Mouse (Mus musculus) stomach, embryonic 14.5 days (tissue): ENCODE data around the gene Lypla2. TPM values are rescaled to one million over a fixed set of nuclear protein-coding genes. Genes with fewer than 3 reads are reported as not detected.

Source experiments
- ATAC-seq: fragments of 200-750 bp; cut with Nextera tagmentation; 2 replicates; pipeline ENCODE4 v1.8.0; 2017; ENCODE audit warnings: low read depth, moderate TSS enrichment; ENCODE audit not compliant: insufficient number of reproducible peaks, insufficient read depth, low FRiP score
- H3K27ac ChIP-seq: fragments of 300-500 bp; sonication (generic); 2 replicates; pipeline ENCODE4 v1.5.1; 2014; ENCODE audit warnings: mild to moderate bottlenecking, low read length, moderate library complexity, mixed read lengths
- H3K27me3 ChIP-seq: fragments of 300-500 bp; sonication (generic); 2 replicates; pipeline ENCODE4 v1.6.1; 2014; ENCODE audit warnings: low read length, control low read depth, mixed read lengths; ENCODE audit not compliant: control insufficient read depth, insufficient read depth
- H3K36me3 ChIP-seq: fragments of 300-500 bp; sonication (generic); 2 replicates; pipeline ENCODE4 v1.6.1; 2014; ENCODE audit warnings: mild to moderate bottlenecking, control low read depth, low read length, moderate library complexity, mixed read lengths; ENCODE audit not compliant: control insufficient read depth, insufficient read depth
- H3K4me1 ChIP-seq: fragments of 300-500 bp; sonication (generic); 2 replicates; pipeline ENCODE4 v1.6.1; 2014; ENCODE audit warnings: low read length, control low read depth, mixed read lengths; ENCODE audit not compliant: control insufficient read depth, insufficient read depth
- H3K4me2 ChIP-seq: fragments of 300-500 bp; sonication (generic); replicated peaks from 2 replicates; pipeline ENCODE4 v1.6.1; 2014; ENCODE audit warnings: low read depth, low read length, control low read depth
- H3K4me3 ChIP-seq: fragments of 300-500 bp; sonication (generic); 2 replicates; pipeline ENCODE4 v1.5.1; 2014; ENCODE audit warnings: low read depth, low read length, control low read depth
- H3K9ac ChIP-seq: fragments of 300-500 bp; sonication (generic); replicated peaks from 2 replicates; pipeline ENCODE4 v1.6.1; 2014; ENCODE audit warnings: low read depth, mild to moderate bottlenecking, control low read depth, low read length, moderate library complexity, mixed read lengths
- H3K9me3 ChIP-seq: fragments of 300-500 bp; sonication (generic); 2 replicates; pipeline ENCODE4 v1.6.1; 2016; ENCODE audit warnings: low read depth, low read length, control low read depth; ENCODE audit not compliant: control insufficient read depth
- WGBS: fragments of 180-500 bp; shearing (Covaris S2); extraction: QIAGEN DNeasy Blood & Tissue Kit; methylation state at CpG from one replicate; pipeline ENCODE4 v1.1.7; 2014; 5-methylcytosine and 5-hydroxymethylcytosine counted together
- polyA plus RNA-seq: library from polyadenylated mRNA; unstranded; fragments of >200 nt; fragmentation: Nextera tagmentation; extraction: Ambion mirVana; gene quantifications from 2 replicates; pipeline ENCODE4 v1.2.1, GENCODE M21; 2014

The Lypla2 gene
- polyA plus RNA-seq, 1 experiment from 2014 or later = 104 TPM

GRCm38 (mm10) chr4:136004107-136004675 is 31.8 kb upstream of the Lypla2 start:
- H3K36me3 ChIP-seq = peaks cover 52% of the 10 kb centered on the region
- H3K27me3 ChIP-seq = no peaks in the 10 kb centered on the region
- H3K9me3 ChIP-seq = no peaks in the 10 kb centered on the region
- no peak overlapping the region for H3K4me2 ChIP-seq
- no peak for ATAC-seq
- no peak overlapping the region for H3K4me3 ChIP-seq
- WGBS = 90% methylated on average over 5 of the region's 5 CpGs
- no peak overlapping the region for H3K9ac ChIP-seq
- H3K27ac ChIP-seq = no peak overlapping the region
- H3K4me1 ChIP-seq = no peaks in the 10 kb centered on the region

- Histone ChIP-seq H3K36me3 (no peaks in the 10 kb centered on the region), H3K9me3 (0 out of 2 replicates have a peak, but pooled peaks cover 3% of the 10 kb centered on the region), H3K4me2 (no peak overlapping the region), H3K9ac (no peak overlapping the region), H3K27me3 (no peaks in the 10 kb centered on the region), H3K4me3 (no peak overlapping the region), H3K27ac (no peak overlapping the region), H3K4me1 (no peaks in the 10 kb centered on the region)
- 83% methylated on average over 4 of the region's 4 CpGs for WGBS
- ATAC-seq = no peak
These were observed 22.7 kb upstream of the Lypla2 start for GRCm38 (mm10) chr4:135995118-135995517.

GRCm38 (mm10) chr4:135993941-135994340 is 21.5 kb upstream of the Lypla2 start:
- Histone ChIP-seq H3K4me2 (no peak overlapping the region), H3K4me1 (no peaks in the 10 kb centered on the region), H3K4me3 (no peak overlapping the region), H3K36me3 (no peaks in the 10 kb centered on the region), H3K9me3 (0 out of 2 replicates have a peak, but pooled peaks cover 3% of the 10 kb centered on the region), H3K27me3 (no peaks in the 10 kb centered on the region), H3K9ac (no peak overlapping the region), H3K27ac (no peak overlapping the region)
- no peak for ATAC-seq
- WGBS = 97% methylated on average over 6 of the region's 6 CpGs

- no peak for ATAC-seq
- Histone ChIP-seq H3K9ac (peak overlapping the region; percentile 87), H3K9me3 (no peaks in the 10 kb centered on the region), H3K4me2 (peak overlapping the region; percentile 85), H3K27me3 (no peaks in the 10 kb centered on the region), H3K4me3 (peak overlapping the region; percentile 92), H3K36me3 (peaks cover 16% of the 10 kb centered on the region), H3K4me1 (peaks cover 12% of the 10 kb centered on the region), H3K27ac (peak overlapping the region; percentile 84)
- 66% methylated on average over 9 of the region's 9 CpGs for WGBS
These were observed 15.3 kb upstream of the Lypla2 start for GRCm38 (mm10) chr4:135987714-135988113.

GRCm38 (mm10) chr4:135986943-135987710 is 14.7 kb upstream of the Lypla2 start, which contains the start of gene Pithd1:
TSS of gene Pithd1 (minus strand) at chr4:135987264.
- ATAC-seq = peak; percentile 86
- under 1% methylated on average over 81 of the region's 81 CpGs for WGBS
- Histone ChIP-seq H3K9me3 (no peaks in the 10 kb centered on the region), H3K4me3 (peak within 1 kb of the TSS; percentile 92), H3K27me3 (no peaks in the 10 kb centered on the region), H3K4me2 (peak within 1 kb of the TSS; percentile 85), H3K4me1 (peaks cover 12% of the 10 kb centered on the region), H3K27ac (peak within 1 kb of the TSS; percentile 84), H3K9ac (peak within 1 kb of the TSS; percentile 87), H3K36me3 (peaks cover 16% of the 10 kb centered on the region)

- Histone ChIP-seq H3K9ac (peak overlapping the region; percentile 87), H3K36me3 (peaks cover 22% of the 10 kb centered on the region), H3K4me2 (peak overlapping the region; percentile 85), H3K27ac (peak overlapping the region; percentile 84), H3K4me3 (peak overlapping the region; percentile 92), H3K4me1 (peaks cover 12% of the 10 kb centered on the region), H3K27me3 (no peaks in the 10 kb centered on the region), H3K9me3 (no peaks in the 10 kb centered on the region)
- 0 out of 2 replicates have a peak, but pooled peaks have one; percentile 19 for ATAC-seq
- WGBS = 6% methylated on average over 23 of the region's 23 CpGs
These were observed 14.0 kb upstream of the Lypla2 start for GRCm38 (mm10) chr4:135986301-135986942.

GRCm38 (mm10) chr4:135985769-135986168 is 13.3 kb upstream of the Lypla2 start:
- 85% methylated on average over 7 of the region's 7 CpGs for WGBS
- ATAC-seq = no peak
- Histone ChIP-seq H3K36me3 (peaks cover 22% of the 10 kb centered on the region), H3K27ac (no peak overlapping the region), H3K4me2 (peak overlapping the region; percentile 85), H3K27me3 (no peaks in the 10 kb centered on the region), H3K4me3 (peak overlapping the region; percentile 92), H3K9me3 (no peaks in the 10 kb centered on the region), H3K4me1 (peaks cover 12% of the 10 kb centered on the region), H3K9ac (no peak overlapping the region)

GRCm38 (mm10) chr4:135985193-135985592 is 12.8 kb upstream of the Lypla2 start:
- Histone ChIP-seq H3K9ac (no peak overlapping the region), H3K4me1 (peaks cover 12% of the 10 kb centered on the region), H3K4me3 (no peak overlapping the region), H3K27me3 (no peaks in the 10 kb centered on the region), H3K9me3 (no peaks in the 10 kb centered on the region), H3K27ac (no peak overlapping the region), H3K4me2 (no peak overlapping the region), H3K36me3 (peaks cover 22% of the 10 kb centered on the region)
- WGBS = 88% methylated on average over 5 of the region's 5 CpGs
- ATAC-seq = no peak; the same call in 1 of the 2 replicates
